In the genomic region with DNA sequence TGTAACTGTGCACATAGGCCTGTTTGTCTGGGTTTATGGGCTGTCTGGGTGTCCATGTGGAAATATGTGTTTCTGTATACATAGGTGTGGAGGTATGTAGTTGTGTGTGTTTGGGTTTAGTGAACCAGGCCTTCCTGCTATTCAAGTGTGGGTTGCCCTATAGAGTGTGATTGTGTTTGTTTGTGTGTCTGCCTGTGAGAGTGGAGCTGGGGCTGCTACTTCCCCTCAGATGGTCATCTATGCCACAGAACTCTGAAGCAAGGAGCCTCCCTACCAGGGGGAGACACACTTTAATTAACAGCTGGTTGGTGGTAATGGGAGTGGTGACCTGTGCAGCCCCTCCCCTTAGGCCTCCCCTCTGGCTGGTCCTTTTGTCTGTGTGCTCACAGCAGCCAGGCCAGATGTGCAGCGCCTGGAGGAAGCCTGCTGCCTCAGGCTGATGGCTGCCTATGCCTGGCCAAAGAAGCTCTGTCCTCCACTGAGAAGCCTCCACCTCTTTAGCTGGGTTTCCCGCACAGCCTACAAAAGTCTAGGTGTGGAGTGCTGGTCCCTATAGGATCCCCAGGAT, we compare ENCODE assay signal across 8 mouse cellular contexts. TPM values are rescaled to one million over a fixed set of nuclear protein-coding genes. Genes with fewer than 3 reads are reported as not detected.
A peak's percentile ranks its signal among the peaks of the same experiment; 100 is the strongest.
DNase-seq lines count a peak whose midpoint lies in the region; ATAC-seq and TF ChIP-seq lines count a peak whose summit lies in the region.

No protein-coding gene starts in this region.

- WGBS in forebrain, embryonic 12.5 days, result 0% methylated on average over 2 of the region's 2 CpGs
- WGBS in hindbrain, embryonic 14.5 days, result 4% methylated on average over 2 of the region's 2 CpGs
- 66% methylated on average over 2 of the region's 2 CpGs for WGBS in small intestine, adult 2 months

- H3K4me3 ChIP-seq in left cerebral cortex, adult 2 months, result peak overlapping the region; percentile 78
- peak overlapping the region; percentile 63 for H3K4me3 ChIP-seq in forebrain, embryonic 12.5 days (replicated peaks)
- peak overlapping the region; percentile 69 for H3K4me3 ChIP-seq in hindbrain, embryonic 14.5 days (replicated peaks; ENCODE audit: low read length)
- H3K4me3 ChIP-seq in small intestine, adult 2 months (ENCODE audit: low read depth, low read length), result peak overlapping the region; percentile 37

- H3K27me3 ChIP-seq in forebrain, embryonic 12.5 days, result no peaks in the 10 kb centered on the region
- no peaks in the 10 kb centered on the region for H3K27me3 ChIP-seq in hindbrain, embryonic 14.5 days (ENCODE audit: control insufficient read depth, insufficient read depth, low read length)
- H3K27me3 ChIP-seq in small intestine, adult 2 months (ENCODE audit: control insufficient read depth, insufficient read depth, low read length), result no peaks in the 10 kb centered on the region

- no peak overlapping the region for H3K27ac ChIP-seq in left cerebral cortex, adult 2 months
- H3K27ac ChIP-seq in forebrain, embryonic 12.5 days, result peak overlapping the region; percentile 75
- H3K27ac ChIP-seq in hindbrain, embryonic 14.5 days, result peak overlapping the region; percentile 64
- H3K27ac ChIP-seq in small intestine, adult 2 months (ENCODE audit: insufficient read depth, low read depth, low read length), result no peak overlapping the region; the same call in 1 of the 2 replicates

- peak overlapping the region; percentile 68 for H3K9ac ChIP-seq in forebrain, embryonic 12.5 days
- peak overlapping the region; percentile 76 for H3K9ac ChIP-seq in hindbrain, embryonic 14.5 days

- no peak for DNase-seq in left cerebral cortex, adult 2 months (ENCODE audit: extremely low spot score in 1 of 2, low spot score in 2 of 2)
- no peak for DNase-seq in left cerebral cortex, postnatal 36 days (ENCODE audit: low spot score in 2 of 2)
- DNase-seq in hindbrain, embryonic 14.5 days (ENCODE audit: low spot score), result no peak
- peak; percentile 66 for DNase-seq in lung, postnatal 10 days
- no peak for DNase-seq in right cerebral cortex, postnatal 36 days (ENCODE audit: low spot score in 2 of 2)
- DNase-seq in right cerebral cortex, adult 18-20 months, result no peak

- ATAC-seq in forebrain, embryonic 12.5 days (ENCODE audit: low FRiP score), result peak; percentile 25
- 0 out of 2 replicates have a peak, but pooled peaks have one; percentile 21 for ATAC-seq in hindbrain, embryonic 14.5 days (ENCODE audit: low FRiP score)

- H3K36me3 ChIP-seq in forebrain, embryonic 12.5 days (replicated peaks), result peaks cover 18% of the 10 kb centered on the region
- peaks cover 17% of the 10 kb centered on the region for H3K36me3 ChIP-seq in hindbrain, embryonic 14.5 days (replicated peaks; ENCODE audit: control insufficient read depth, insufficient read depth)
- no peaks in the 10 kb centered on the region; the same call in 1 of the 2 replicates for H3K36me3 ChIP-seq in small intestine, adult 2 months (ENCODE audit: control insufficient read depth, insufficient read depth, low read length)

- H3K4me2 ChIP-seq in forebrain, embryonic 12.5 days, result peak overlapping the region; percentile 66
- H3K4me2 ChIP-seq in hindbrain, embryonic 14.5 days (replicated peaks), result peak overlapping the region; percentile 66

- TF ChIP-seq CTCF in left cerebral cortex, adult 2 months (IDR thresholded peaks at IDR 0.05), result no peak
- TF ChIP-seq CTCF in small intestine, adult 2 months (IDR thresholded peaks at IDR 0.05; ENCODE audit: extremely low read depth, insufficient read length, insufficient replicate concordance, low read depth, low read length), result no peak

- no peak for TF ChIP-seq POLR2A in small intestine, adult 2 months (IDR thresholded peaks at IDR 0.05; ENCODE audit: low read depth, low read length)

- intact Hi-C loops in left cerebral cortex, adult 2 months (cut with DNase I), result no loop called here
- intact Hi-C loops in left cerebral cortex, postnatal 36 days (cut with DNase I), result no loop called here

- peaks cover 28% of the 10 kb centered on the region for H3K4me1 ChIP-seq in forebrain, embryonic 12.5 days
- peaks cover 16% of the 10 kb centered on the region for H3K4me1 ChIP-seq in hindbrain, embryonic 14.5 days (replicated peaks; ENCODE audit: control insufficient read depth, insufficient read depth, low read length)
- H3K4me1 ChIP-seq in small intestine, adult 2 months (ENCODE audit: control insufficient read depth, insufficient read depth, insufficient read length, low read length), result peaks cover 6% of the 10 kb centered on the region

- H3K9me3 ChIP-seq in forebrain, embryonic 12.5 days, result no peaks in the 10 kb centered on the region
- no peaks in the 10 kb centered on the region for H3K9me3 ChIP-seq in hindbrain, embryonic 14.5 days (ENCODE audit: control insufficient read depth, low read length)

RNA-seq across cellular contexts. Expression of a gene that starts 0.9 kb away (rescaled TPM):
- total RNA-seq in left cerebral cortex, adult 2 months (2021), result 10 to 100 TPM; 27.3 to 32.9 TPM
- 10 to 100 TPM; 19.9 to 36.9 TPM for total RNA-seq in left cerebral cortex, postnatal 36 days (2021)
- polyA plus RNA-seq in forebrain, embryonic 12.5 days (2016; fragmentation: Nextera tagmentation; extraction: Ambion mirVana), result 52.1 and 53.2 TPM in 2 replicates
- polyA plus RNA-seq in hindbrain, embryonic 14.5 days (2014; fragmentation: Nextera tagmentation; extraction: Ambion mirVana), result 47.7 and 59.0 TPM in 2 replicates
- 22.9 and 28.2 TPM in 2 replicates for polyA plus RNA-seq in small intestine, adult 2 months (2012; rRNA removed)

RNA-seq across cellular contexts. Expression of a gene that starts 30.6 kb away (rescaled TPM):
- 1 to 10 TPM; 2.2 to 2.3 TPM for total RNA-seq in left cerebral cortex, adult 2 months (2021)
- total RNA-seq in left cerebral cortex, postnatal 36 days (2021), result 1 to 10 TPM; 1.8 to 2.5 TPM
- polyA plus RNA-seq in forebrain, embryonic 12.5 days (2016; fragmentation: Nextera tagmentation; extraction: Ambion mirVana), result 1.7 and 1.8 TPM in 2 replicates
- 1.7 and 2.0 TPM in 2 replicates for polyA plus RNA-seq in hindbrain, embryonic 14.5 days (2014; fragmentation: Nextera tagmentation; extraction: Ambion mirVana)
- 3.7 and 5.1 TPM in 2 replicates for polyA plus RNA-seq in small intestine, adult 2 months (2012; rRNA removed)

Comparison
In these comparisons a context has a peak if more than half of its experiments do, and no peak if none do; other contexts are left out.
1. H3K27ac ChIP-seq: peak in forebrain, embryonic 12.5 days (single experiment) and hindbrain, embryonic 14.5 days (single experiment); none in left cerebral cortex, adult 2 months (single experiment) and small intestine, adult 2 months (single experiment).
2. Peak in every context shown above with its lines, with median percentiles within 50 percentile points of each other: H3K4me3 ChIP-seq.